Mouse (Mus musculus) granulocyte monocyte progenitor cell, adult 5-6 weeks (primary cell): ENCODE measurements at regions not wholly inside any gene's neighbourhood (a gene's known extent, or its start where the extent isn't known, plus 50 kb on each side); places are given as distances from the start of the nearest gene placed in this dataset.
"Not testable (repeated sequence)": the region's sequence is repeated elsewhere in the genome, so short reads cannot be mapped to it uniquely, and the experiment has no call there.

Experiments
- ATAC-seq: replicated peaks from 2 replicates; pipeline ENCODE4 v1.8.0; 2016; ENCODE audit warnings: mild to moderate bottlenecking, moderate TSS enrichment, inconsistent platforms; ENCODE audit not compliant: poor library complexity, severe bottlenecking

DNA sequence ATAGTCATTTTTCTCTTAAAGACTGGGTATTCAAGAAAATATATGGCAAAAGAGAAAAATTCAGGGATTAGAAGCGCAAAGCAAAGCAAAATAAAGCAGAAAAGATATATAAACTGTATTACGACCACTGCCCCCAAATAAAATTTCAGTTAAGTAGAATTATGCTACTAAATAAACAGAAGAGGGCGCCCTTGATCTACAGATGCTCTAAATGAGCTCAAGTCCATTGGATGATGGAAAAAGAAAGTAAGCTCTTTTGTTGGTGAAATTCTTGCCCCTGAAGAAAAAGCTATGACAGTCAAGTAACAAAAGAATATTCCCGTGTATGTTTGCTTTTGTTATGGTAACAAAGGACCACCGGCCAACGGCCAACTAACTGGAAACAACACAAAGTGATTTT is 165.5 kb upstream of the Stk26 start:
- peak; percentile 67 for ATAC-seq

DNA sequence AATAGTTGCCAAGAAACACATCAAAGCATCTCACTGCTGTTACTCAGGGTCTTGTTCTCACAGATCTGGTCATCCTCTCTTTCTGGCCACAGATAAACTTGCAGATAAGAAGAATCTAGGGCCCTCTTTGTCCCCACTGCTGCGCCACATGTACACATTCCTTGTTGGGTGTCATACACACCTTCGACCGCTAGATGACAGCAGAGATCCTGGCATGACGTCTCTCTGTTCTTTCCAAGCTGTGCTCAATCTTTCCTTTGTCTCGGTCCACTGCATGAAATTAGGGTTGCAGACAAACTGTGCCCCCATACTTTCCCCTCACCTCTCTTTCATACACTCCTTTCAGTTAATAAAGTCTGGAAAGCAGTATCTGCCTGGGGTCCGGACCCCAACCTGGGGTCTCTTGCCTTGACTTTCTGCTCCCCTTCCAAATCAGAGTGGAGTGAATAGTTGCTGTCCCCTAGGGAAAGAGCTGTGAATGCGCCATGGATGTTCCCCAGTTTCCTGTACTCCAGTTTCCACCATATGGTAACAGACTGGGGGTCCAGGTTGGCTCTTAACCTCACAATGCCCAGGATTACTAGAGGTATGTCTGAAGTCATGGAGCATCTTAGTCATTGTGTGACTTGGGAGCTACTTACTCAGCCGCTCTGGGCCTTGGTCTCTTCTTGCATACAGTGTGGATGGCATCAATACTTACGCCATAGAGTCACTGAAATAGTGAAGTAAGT is 182.8 kb upstream of the Stk26 start:
- ATAC-seq, result peak; percentile 83

DNA sequence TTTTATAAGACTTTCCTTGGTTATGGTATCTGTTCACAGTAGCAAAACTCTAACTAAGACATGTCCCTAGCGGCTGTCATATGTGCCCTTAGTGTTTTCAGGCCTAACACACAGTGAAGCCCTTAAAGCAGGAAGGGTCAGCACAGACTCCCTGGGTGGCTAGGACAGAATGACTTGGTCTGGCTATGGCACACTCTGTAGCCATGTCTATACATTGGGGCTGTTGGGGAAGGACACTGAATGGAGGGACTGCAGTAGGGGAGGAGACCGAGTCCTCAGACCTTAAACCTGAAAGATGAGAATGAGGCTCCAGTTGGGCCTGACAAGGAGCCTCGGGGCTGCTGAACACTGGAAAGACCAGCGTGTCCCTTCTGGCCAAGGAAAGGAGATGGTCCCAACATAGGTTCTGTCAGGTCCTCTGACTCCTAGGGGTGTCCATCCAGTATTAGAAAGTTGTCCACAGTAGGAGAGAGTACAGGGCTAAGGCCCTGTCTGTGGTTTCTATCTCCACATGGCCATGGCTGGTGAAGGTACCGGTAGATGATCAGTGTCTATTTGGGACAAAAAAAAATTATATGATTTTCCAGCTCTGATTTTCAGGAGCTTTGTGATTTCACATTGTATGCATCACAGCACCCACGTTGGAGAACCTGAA is 183.5 kb upstream of the Stk26 start:
- no peak for ATAC-seq

DNA sequence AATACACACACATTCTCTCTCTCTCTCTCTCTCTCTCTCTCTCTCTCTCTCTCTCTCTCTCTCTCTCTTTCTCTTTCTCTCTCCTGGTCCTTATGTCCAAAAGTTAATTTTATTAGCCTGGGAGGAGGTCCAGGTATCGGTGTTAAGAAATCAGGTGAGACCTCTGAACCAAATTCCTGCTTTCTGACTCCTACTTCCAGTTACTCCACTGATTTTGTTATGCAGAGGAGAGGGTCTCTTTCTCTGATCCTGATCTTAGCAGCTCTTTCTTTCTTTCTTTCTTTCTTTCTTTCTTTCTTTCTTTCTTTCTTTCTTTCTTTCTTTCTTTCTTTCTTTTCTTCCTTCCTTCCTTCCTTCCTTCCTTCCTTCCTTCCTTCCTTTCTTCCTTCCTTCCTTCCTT is 185.5 kb upstream of the Stk26 start:
- ATAC-seq, result not testable (repeated sequence)

DNA sequence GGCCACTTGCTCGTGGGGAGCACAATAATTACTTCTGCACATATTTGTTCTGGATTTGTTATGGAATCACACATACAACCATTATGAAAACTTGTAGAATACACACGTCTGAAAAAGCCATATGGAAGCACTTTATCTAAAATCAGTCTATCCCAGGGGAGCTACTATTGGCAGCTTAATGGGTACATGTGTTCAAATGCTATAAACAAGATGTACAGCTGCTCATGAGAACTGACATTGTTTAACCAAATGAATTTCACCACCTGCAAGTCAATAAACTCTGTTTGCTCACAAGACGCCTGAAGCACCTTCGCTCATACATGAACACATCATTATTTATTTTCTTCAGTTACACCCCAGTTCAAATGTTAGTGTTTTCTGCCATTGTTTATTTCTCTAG is 199.5 kb upstream of the Stk26 start:
- ATAC-seq, result no peak

DNA sequence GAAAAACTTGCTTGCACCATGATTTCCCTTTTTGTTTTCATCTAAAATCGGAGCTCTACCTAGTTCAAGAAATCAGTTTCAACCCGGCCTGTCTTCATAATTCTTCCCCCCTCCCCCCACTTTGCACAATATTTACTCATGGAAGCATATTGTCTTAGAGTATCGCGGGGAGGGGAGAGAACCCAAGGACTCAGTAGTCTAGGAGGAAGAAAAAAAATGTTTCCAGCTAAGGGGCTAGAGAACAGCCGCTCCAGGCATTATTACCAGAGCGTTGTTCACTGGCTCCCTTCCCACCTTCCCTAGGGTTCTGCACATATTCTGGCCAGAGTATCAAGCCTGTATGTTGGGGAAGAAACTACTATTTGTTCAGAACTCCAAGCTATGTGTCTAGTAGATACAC is 205.2 kb upstream of the Stk26 start:
- peak; percentile 23 for ATAC-seq

DNA sequence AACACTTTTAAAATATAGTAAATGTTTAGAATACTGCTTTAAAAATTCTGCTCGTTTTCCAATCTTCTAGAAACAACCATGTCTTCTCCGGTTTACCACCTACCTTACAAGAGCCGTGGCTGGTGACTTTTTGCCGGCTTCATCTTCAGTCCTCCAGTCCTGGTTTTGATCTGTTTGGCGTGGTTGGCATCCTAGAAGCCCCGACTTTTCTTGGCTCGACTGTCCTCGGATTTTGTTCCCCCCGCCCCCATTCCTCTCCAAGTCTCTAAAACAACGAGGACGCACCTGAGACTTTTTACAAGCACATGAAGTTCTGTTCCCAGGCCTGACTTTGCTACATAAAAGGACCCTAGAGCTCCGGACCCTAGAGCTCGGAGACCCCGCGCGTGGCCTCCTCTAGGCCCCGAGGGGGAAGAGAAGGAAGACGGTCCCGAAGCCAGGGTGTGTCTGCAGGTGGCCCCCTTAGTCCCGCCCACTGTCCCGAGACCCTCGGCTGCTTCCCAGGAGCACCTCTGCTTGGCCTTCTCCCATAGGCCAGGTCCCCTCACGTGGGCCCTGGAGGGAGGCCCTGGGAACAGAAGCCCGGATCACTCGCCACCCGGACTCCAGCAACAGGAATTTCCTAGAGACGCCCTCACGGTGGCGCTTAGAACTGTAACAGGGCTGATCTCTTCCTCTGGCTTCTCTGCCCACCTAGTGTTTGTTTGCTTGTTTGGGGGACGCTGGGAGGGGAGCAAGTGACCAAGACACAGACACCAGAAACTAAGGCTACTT is 205.8 kb upstream of the Stk26 start:
- peak; percentile 100 for ATAC-seq

DNA sequence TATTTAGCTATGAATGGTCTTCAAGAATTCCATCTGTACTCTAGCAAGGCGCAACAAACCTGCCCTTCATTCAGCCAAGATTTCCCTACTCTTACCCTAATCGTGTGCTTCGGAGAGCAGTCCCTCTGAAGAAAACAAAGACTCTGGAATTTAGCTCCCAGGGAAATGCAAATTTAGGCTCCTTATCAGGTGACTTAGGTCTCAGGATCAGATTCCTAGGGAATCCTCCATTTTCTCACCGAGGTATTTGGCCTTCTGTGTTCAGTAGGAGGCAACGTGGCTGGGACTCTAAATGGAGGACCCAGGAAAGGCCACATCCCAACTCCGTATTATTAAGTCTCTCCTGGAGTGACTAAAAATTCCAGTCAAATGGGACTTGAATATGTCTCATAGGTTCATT is 204.2 kb upstream of the Olfr1324 start:
- no peak for ATAC-seq

DNA sequence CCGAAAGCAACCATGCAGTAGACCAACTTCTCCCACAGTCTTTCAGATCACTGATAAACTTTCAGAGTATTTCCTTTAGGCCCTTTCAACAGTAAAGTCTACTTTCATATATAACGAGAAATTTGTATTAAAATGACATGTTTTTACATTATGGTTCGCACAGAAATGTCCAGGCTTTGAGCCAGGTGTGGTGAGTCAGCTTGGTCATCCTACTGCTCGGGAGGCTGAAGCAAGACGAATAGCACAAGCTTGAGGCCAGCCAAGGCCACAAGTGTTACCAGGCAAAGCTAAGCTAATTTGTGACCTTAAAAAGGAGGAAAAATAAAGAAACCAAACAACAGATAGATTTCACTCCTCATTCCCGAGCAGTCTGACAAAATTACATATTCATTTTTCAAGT is 197.0 kb upstream of the Olfr1324 start:
- no peak for ATAC-seq

DNA sequence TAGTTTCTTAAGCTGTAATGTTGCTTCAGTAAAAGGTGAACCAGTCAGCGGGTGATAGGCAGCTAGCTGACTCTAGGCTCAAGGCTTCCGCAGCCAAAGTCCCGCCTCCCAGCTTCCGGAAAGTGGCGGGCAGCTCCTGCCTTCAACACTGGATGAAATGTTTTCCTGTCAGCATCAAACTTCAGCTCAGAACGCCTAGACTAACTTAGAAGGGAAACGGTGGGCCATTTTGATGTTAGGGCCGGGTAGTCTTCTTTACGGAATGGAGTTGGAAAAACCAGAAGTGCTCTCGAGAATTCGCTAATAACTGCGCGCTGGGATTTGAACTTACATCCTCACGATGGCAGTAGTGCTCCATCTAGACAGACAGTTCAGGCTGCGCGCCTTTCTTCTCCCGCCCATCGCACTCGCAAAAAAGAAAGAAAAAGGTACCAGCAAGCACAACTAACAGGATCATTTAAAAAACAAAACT is 194.7 kb upstream of the Olfr1324 start:
- ATAC-seq, result no peak

DNA sequence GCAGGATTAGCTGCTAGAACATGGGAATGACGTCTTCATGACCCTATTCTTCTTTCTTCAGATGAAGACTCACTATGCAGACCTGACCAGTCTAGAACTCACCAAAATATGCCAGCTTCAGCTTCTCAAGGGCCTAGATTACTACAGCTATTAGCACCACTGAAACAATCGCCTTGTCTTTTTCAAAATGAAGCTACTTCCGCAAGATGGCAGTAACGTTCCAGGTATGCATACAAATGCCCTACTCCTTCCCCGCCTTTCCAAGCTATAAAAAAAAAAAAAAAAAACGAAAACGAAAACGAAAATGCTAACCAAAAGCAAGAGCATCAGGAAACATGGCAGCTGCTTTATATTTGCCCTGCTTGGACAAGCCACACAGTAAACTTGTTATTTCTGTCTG is 192.6 kb upstream of the Olfr1324 start:
- no peak for ATAC-seq

DNA sequence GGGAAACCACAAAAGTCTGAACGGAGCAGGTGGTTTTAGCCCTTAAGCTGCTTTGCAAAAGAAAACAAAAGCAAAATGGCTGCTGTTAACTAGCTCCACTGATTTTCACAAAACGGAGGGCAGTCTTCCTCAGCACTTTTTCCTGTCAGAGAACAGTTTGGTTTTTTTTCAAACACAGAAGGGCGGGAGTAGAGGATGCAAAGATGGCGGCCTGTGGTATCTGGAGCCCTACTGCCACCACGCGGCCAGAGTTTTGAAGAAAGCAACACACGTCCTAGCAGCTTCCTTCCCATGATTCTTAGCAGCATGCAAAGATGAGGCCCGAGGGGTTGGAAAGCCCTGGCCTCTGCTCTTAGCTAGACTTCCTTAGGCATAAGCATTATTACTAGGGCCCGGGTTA is 191.6 kb upstream of the Olfr1324 start:
- ATAC-seq, result no peak

DNA sequence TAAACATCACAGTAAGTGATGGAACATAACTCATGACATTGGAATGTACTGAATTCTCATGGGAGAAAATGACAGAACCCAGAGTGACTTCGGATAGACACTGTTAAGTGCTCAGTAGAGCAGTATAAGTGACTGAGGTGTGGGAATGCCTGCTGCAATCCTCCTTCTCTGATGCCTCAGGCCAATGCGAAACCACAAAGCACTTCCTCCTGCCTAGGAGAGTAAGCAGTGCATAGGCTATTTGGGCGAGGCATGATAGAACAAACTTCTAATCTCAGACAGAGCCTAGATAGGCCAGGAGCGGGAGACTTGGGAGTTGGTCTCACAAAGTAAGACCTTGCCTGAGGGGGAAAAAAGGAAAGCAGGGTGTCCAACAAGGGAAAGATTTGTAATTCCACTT is 190.6 kb upstream of the Olfr1324 start:
- peak; percentile 50 for ATAC-seq

DNA sequence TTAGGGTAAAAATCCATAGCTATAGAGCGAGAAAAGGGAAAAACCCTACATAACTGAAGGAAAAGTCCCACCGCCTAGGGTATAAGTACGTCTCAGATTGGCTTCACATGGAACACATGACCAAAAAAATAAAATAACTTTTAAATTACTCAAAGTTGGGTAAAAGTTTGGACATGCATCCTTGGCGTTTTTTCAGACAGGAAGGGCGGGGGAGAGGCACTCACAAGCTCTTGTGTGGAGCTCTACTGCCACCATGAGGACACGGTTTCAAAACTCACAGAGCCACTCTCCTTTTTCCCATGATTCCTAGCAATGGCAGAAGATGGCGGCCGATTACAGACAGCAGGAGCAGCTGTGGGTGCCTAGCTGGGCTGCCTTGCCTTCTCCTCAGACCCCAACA is 188.6 kb upstream of the Olfr1324 start:
- ATAC-seq, result not testable (repeated sequence)

DNA sequence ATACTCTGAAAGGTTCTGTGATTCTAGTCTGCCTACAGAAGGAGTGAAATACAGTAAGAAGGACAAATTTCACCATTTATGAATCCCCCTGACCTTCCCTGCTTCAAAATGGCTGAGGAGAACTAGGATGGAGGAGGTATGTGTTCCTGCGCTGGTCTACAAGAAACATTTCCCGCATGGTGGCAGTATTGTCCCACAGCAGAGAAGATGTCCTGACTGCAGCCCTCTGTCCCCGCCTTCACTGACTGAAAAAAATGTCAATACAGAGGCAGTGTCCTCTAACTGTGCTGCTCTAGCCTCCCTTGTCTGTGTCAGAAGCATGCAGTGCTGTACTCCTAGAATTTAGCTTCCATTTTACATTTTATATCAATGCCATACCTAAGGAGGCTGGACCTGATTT is 186.6 kb upstream of the Olfr1324 start:
- ATAC-seq, result not testable (repeated sequence)

DNA sequence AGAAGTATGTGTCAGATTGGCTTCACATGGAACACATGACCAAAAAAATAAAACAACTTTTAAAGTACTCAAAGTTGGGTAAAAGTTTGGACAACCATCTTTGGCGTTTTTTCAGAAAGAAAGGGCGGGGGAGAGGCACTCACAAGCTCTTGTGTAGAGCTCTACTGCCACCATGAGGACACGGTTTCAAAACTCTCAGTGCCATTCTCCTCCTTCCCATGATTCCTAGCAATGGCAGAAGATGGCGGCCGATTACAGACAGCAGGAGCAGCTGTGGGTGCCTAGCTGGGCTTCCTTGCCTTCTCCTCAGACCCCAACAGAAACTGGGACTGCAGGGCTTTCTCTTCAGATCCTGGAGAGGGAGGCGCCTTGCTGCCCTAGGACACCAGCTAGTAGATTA is 186.1 kb upstream of the Olfr1324 start:
- not testable (repeated sequence) for ATAC-seq

DNA sequence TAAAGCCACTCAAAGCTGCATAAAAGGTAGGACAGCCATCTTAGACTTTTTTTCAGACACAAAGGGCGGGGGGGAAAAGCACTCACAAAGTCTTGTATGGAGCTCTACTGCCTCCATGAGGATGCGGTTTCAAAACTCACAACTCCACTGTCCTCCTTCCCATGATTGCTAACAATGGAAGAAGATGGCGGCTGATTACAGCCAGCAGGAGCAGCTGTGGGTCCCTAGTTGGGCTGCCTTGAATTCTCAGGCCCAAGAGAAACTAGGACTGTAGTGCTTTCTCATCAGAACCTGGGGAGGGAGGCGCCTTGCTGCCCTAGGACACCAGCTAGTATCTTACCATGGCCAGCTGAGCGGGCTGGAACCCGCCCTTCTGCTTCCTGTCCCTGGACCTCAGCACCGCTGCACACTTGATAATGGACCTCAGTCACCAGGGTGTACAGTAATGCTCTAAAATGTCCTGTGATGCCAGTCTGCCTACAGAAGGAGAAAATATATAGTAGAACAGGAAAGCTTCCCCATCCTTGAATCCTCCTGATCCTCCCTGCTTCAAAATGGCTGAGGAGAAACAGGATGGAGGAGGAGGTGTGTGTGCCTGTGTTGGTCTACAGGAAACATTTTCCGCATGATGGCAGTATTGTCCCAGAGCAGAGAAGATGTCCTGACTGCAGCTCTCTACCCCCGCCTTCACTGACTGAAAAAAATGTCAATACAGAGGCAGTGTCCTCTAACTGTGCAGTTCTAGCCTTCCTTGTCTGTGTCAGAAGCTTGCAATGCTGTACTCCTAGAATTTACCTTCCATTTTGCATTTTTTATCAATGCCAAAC is 183.7 kb upstream of the Olfr1324 start:
- no peak for ATAC-seq

DNA sequence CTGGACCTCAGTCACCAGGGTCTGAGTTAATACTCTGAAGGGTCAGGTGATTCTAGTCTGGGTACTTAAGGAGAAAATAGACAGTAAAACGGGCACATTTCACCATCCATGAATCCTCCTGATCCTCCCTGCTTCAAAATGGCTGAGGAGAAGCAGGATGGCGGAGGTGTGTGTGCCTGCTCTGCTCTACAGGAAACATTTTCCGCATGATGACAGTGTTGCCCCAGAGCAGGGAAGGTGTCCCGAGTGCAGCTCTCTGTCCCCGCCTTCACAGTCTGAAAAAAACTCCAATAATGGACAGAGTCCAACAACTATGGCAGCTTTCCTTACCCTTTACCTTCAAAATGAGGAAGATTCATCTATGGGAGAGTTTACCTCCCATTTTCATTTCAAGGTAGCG is 179.8 kb upstream of the Olfr1324 start:
- not testable (repeated sequence) for ATAC-seq

DNA sequence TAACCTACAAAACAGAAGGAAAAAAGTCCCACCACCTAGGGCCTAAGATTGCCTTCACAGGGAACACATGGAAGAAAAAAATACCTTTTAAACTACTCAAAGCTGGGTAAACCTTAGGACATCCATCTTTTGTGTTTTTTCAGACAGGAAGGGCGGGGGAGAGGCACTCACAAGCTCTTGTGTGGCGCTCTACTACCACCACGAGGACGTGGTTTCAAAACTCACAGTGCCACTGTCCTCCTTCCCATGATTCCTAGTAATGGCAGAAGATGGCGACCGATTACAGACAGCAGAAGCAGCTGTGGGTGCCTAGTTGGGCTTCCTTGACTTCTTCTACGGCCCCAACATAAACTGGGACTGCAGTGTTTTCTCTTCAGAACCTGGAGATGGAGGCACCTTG is 179.3 kb upstream of the Olfr1324 start:
- no peak for ATAC-seq

DNA sequence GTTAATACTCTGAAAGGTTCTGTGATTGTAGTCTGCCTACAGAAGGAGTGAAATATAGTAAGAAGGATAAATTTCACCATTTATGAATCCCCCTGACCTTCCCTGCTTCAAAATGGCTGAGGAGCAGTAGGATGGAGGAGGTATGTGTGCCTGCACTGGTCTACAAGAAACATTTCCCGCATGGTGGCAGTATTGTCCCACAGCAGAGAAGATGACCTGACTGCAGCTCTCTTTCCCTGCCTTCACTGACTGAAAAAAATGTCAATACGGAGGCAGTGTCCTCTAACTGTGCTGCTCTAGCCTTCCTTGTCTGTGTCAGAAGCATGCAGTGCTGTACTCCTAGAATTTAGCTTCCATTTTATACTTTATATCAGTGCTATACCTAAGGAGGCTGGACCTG is 177.2 kb upstream of the Olfr1324 start:
- ATAC-seq, result not testable (repeated sequence)
